Mouse (Mus musculus) limb, embryonic 10.5 days (tissue): ENCODE measurements at regions not wholly inside any gene's neighbourhood (a gene's known extent, or its start where the extent isn't known, plus 50 kb on each side); places are given as distances from the start of the nearest gene placed in this dataset.

Experiments
- DNase-seq: peaks from one replicate; pipeline ENCODE4 v3.0.0-alpha.2; 2017; ENCODE audit warnings: low spot score
- H3K27ac ChIP-seq: fragments of 300-500 bp; sonication (generic); 2 replicates; pipeline ENCODE4 v1.5.1; 2016; ENCODE audit warnings: mild to moderate bottlenecking
- H3K27me3 ChIP-seq: fragments of 300-500 bp; sonication (generic); 2 replicates; pipeline ENCODE4 v1.6.1; 2016; ENCODE audit warnings: low read depth, mild to moderate bottlenecking; ENCODE audit not compliant: poor library complexity, severe bottlenecking
- H3K36me3 ChIP-seq: fragments of 300-500 bp; sonication (generic); 2 replicates; pipeline ENCODE4 v1.6.1; 2016; ENCODE audit warnings: mild to moderate bottlenecking, moderate library complexity
- H3K4me1 ChIP-seq: fragments of 300-500 bp; sonication (generic); 2 replicates; pipeline ENCODE4 v1.6.1; 2016
- H3K4me3 ChIP-seq: fragments of 300-500 bp; sonication (generic); 2 replicates; pipeline ENCODE4 v1.5.1; 2016; ENCODE audit warnings: mild to moderate bottlenecking, moderate library complexity
- H3K9me3 ChIP-seq: fragments of 300-500 bp; sonication (generic); replicated peaks from 2 replicates; pipeline ENCODE4 v1.6.1; 2016; ENCODE audit warnings: mild to moderate bottlenecking
- WGBS: fragments of 180-500 bp; shearing (Covaris S2); methylation state at CpG from one replicate; pipeline ENCODE4 v1.1.7; 2016; 5-methylcytosine and 5-hydroxymethylcytosine counted together

GRCm38 (mm10) chr16:55484391-55484790 is 186.6 kb upstream of the Zpld1 start:
- 79% methylated on average over 2 of the region's 2 CpGs for WGBS
- no peaks in the 10 kb centered on the region for H3K9me3 ChIP-seq

GRCm38 (mm10) chr16:55480745-55481144 is 183.0 kb upstream of the Zpld1 start:
- H3K9me3 ChIP-seq: no peaks in the 10 kb centered on the region
- DNase-seq: no peak
- no peaks in the 10 kb centered on the region for H3K36me3 ChIP-seq
- H3K4me3 ChIP-seq: no peak overlapping the region
- H3K4me1 ChIP-seq: peaks cover 3% of the 10 kb centered on the region; the same call in 1 of the 2 replicates
- H3K27me3 ChIP-seq: no peaks in the 10 kb centered on the region
- H3K27ac ChIP-seq: no peak overlapping the region
- 86% methylated on average over 11 of the region's 11 CpGs for WGBS

More at GRCm38 (mm10) chr16:55484391-55484790, 186.6 kb upstream of the Zpld1 start:
- H3K4me1 ChIP-seq: no peaks in the 10 kb centered on the region
- no peaks in the 10 kb centered on the region for H3K36me3 ChIP-seq
- H3K27me3 ChIP-seq: no peaks in the 10 kb centered on the region
- H3K27ac ChIP-seq: no peak overlapping the region
- no peak for DNase-seq
- H3K4me3 ChIP-seq: no peak overlapping the region

GRCm38 (mm10) chr16:55480304-55480703 is 182.5 kb upstream of the Zpld1 start:
- H3K36me3 ChIP-seq: no peaks in the 10 kb centered on the region
- no peak overlapping the region for H3K27ac ChIP-seq
- H3K4me3 ChIP-seq: no peak overlapping the region
- no peak for DNase-seq
- peaks cover 3% of the 10 kb centered on the region; the same call in 1 of the 2 replicates for H3K4me1 ChIP-seq
- no peaks in the 10 kb centered on the region for H3K27me3 ChIP-seq
- no peaks in the 10 kb centered on the region for H3K9me3 ChIP-seq
- 67% methylated on average over 7 of the region's 7 CpGs for WGBS

- peak; percentile 38 for DNase-seq
- H3K9me3 ChIP-seq: no peaks in the 10 kb centered on the region
- H3K27ac ChIP-seq: no peak overlapping the region
- H3K27me3 ChIP-seq: no peaks in the 10 kb centered on the region
- 29% methylated on average over 17 of the region's 17 CpGs for WGBS
- no peak overlapping the region for H3K4me3 ChIP-seq
- H3K36me3 ChIP-seq: no peaks in the 10 kb centered on the region
- H3K4me1 ChIP-seq: peaks cover 3% of the 10 kb centered on the region; the same call in 1 of the 2 replicates
These were observed 178.9 kb upstream of the Zpld1 start for GRCm38 (mm10) chr16:55476544-55477208.

- Histone ChIP-seq H3K4me1 (peaks cover 12% of the 10 kb centered on the region), H3K9me3 (no peaks in the 10 kb centered on the region), H3K27me3 (no peaks in the 10 kb centered on the region), H3K27ac (no peak overlapping the region), H3K36me3 (no peaks in the 10 kb centered on the region), H3K4me3 (no peak overlapping the region)
- DNase-seq: no peak
- 85% methylated on average over 7 of the region's 7 CpGs for WGBS
These were observed 177.3 kb upstream of the Zpld1 start for GRCm38 (mm10) chr16:55474950-55475525.

GRCm38 (mm10) chr16:55471396-55471795 is 173.6 kb upstream of the Zpld1 start:
- WGBS: 55% methylated on average over 4 of the region's 4 CpGs
- no peak overlapping the region for H3K27ac ChIP-seq

GRCm38 (mm10) chr16:55470721-55471120 is 172.9 kb upstream of the Zpld1 start:
- H3K9me3 ChIP-seq: no peaks in the 10 kb centered on the region
- 62% methylated on average over 13 of the region's 13 CpGs for WGBS
- DNase-seq: no peak
- H3K4me1 ChIP-seq: peaks cover 9% of the 10 kb centered on the region
- H3K4me3 ChIP-seq: no peak overlapping the region
- no peaks in the 10 kb centered on the region for H3K27me3 ChIP-seq
- no peaks in the 10 kb centered on the region for H3K36me3 ChIP-seq
- H3K27ac ChIP-seq: no peak overlapping the region

More at GRCm38 (mm10) chr16:55471396-55471795, 173.6 kb upstream of the Zpld1 start:
- Histone ChIP-seq H3K9me3 (no peaks in the 10 kb centered on the region), H3K27me3 (no peaks in the 10 kb centered on the region), H3K4me3 (no peak overlapping the region), H3K4me1 (peaks cover 9% of the 10 kb centered on the region), H3K36me3 (no peaks in the 10 kb centered on the region)
- no peak for DNase-seq

- no peaks in the 10 kb centered on the region for H3K9me3 ChIP-seq
- no peak overlapping the region for H3K4me3 ChIP-seq
- H3K27me3 ChIP-seq: no peaks in the 10 kb centered on the region
- WGBS: 67% methylated on average over 3 of the region's 3 CpGs
- no peak overlapping the region for H3K27ac ChIP-seq
- no peaks in the 10 kb centered on the region for H3K36me3 ChIP-seq
- DNase-seq: no peak
- peaks cover 9% of the 10 kb centered on the region for H3K4me1 ChIP-seq
These were observed 171.9 kb upstream of the Zpld1 start for GRCm38 (mm10) chr16:55469703-55470102.

GRCm38 (mm10) chr16:55468833-55469458 is 171.2 kb upstream of the Zpld1 start:
- 56% methylated on average over 9 of the region's 9 CpGs for WGBS
- no peaks in the 10 kb centered on the region for H3K27me3 ChIP-seq
- no peaks in the 10 kb centered on the region for H3K36me3 ChIP-seq
- no peaks in the 10 kb centered on the region for H3K9me3 ChIP-seq
- no peak overlapping the region for H3K4me3 ChIP-seq
- peak; percentile 90 for DNase-seq
- H3K4me1 ChIP-seq: peaks cover 9% of the 10 kb centered on the region
- no peak overlapping the region for H3K27ac ChIP-seq

GRCm38 (mm10) chr16:55460519-55460918 is 162.7 kb upstream of the Zpld1 start:
- Histone ChIP-seq H3K36me3 (no peaks in the 10 kb centered on the region), H3K4me3 (no peak overlapping the region), H3K27ac (no peak overlapping the region), H3K4me1 (no peaks in the 10 kb centered on the region), H3K27me3 (no peaks in the 10 kb centered on the region), H3K9me3 (no peaks in the 10 kb centered on the region)
- DNase-seq: peak; percentile 49

GRCm38 (mm10) chr16:55447581-55447980 is 149.8 kb upstream of the Zpld1 start:
- 80% methylated on average over 3 of the region's 3 CpGs for WGBS
- H3K27ac ChIP-seq: no peak overlapping the region
- H3K4me3 ChIP-seq: no peak overlapping the region
- H3K9me3 ChIP-seq: no peaks in the 10 kb centered on the region
- no peaks in the 10 kb centered on the region for H3K36me3 ChIP-seq
- H3K4me1 ChIP-seq: peaks cover 16% of the 10 kb centered on the region
- H3K27me3 ChIP-seq: no peaks in the 10 kb centered on the region
- no peak for DNase-seq

GRCm38 (mm10) chr16:55442821-55443581 is 145.2 kb upstream of the Zpld1 start:
- Histone ChIP-seq H3K4me3 (no peak overlapping the region), H3K36me3 (no peaks in the 10 kb centered on the region), H3K4me1 (peaks cover 21% of the 10 kb centered on the region), H3K27me3 (no peaks in the 10 kb centered on the region), H3K27ac (0 out of 2 replicates have a peak overlapping the region, but pooled peaks have one; percentile 30), H3K9me3 (no peaks in the 10 kb centered on the region)
- 63% methylated on average over 5 of the region's 5 CpGs for WGBS
- no peak for DNase-seq
